Mouse (Mus musculus) liver, embryonic 14.5 days (tissue): ENCODE results near the gene Bmp7. TPM values are rescaled to one million over a fixed set of nuclear protein-coding genes. Genes with fewer than 3 reads are reported as not detected.

Experiments used
- ATAC-seq: fragments of 200-750 bp; cut with Nextera tagmentation; 2 replicates; pipeline ENCODE4 v1.8.0; 2017; ENCODE audit warnings: moderate number of reproducible peaks, mild to moderate bottlenecking, moderate library complexity; ENCODE audit not compliant: insufficient read depth
- DNase-seq, 3 experiments: peaks; one replicate each; pipeline ENCODE4 v3.0.0-alpha.2; 2012 to 2013; ENCODE audit warnings: low read depth in 3 of 3, low spot score in 3 of 3
- H3K27ac ChIP-seq: fragments of 300-500 bp; sonication (generic); 2 replicates; pipeline ENCODE4 v1.5.1; 2014; ENCODE audit warnings: moderate library complexity, mild to moderate bottlenecking, control low read depth, inconsistent platforms
- H3K27me3 ChIP-seq: fragments of 300-500 bp; sonication (generic); 2 replicates; pipeline ENCODE4 v1.6.1; 2014; ENCODE audit warnings: mild to moderate bottlenecking, low read length, moderate library complexity; ENCODE audit not compliant: control insufficient read depth, insufficient read depth
- H3K36me3 ChIP-seq: fragments of 300-500 bp; sonication (generic); replicated peaks from 2 replicates; pipeline ENCODE4 v1.6.1; 2014; ENCODE audit warnings: low read depth; ENCODE audit not compliant: control insufficient read depth, insufficient read depth
- H3K4me1 ChIP-seq, 2 experiments: fragments of 200-500 bp in 1 of 2; fragments of 300-500 bp in 1 of 2; sonication (generic) in 1 of 2; replicated peaks; 2 replicates each; pipeline ENCODE4 v1.6.1; 2012 to 2014; ENCODE audit warnings: antibody characterized with exemption in 1 of 2, inconsistent platforms in 1 of 2, low read length in 1 of 2; ENCODE audit not compliant: control insufficient read depth in 2 of 2, insufficient read depth in 2 of 2
- H3K4me2 ChIP-seq: fragments of 300-500 bp; sonication (generic); 2 replicates; pipeline ENCODE4 v1.6.1; 2014; ENCODE audit warnings: low read depth, mild to moderate bottlenecking, control low read depth, moderate library complexity
- H3K4me3 ChIP-seq, 2 experiments: fragments of 200-500 bp in 1 of 2; fragments of 300-500 bp in 1 of 2; sonication (generic) in 1 of 2; 2 replicates each; pipeline ENCODE4 v1.5.1; 2012 to 2014; ENCODE audit warnings: low read depth in 2 of 2, low read length in 2 of 2, mild to moderate bottlenecking in 2 of 2, control low read depth in 1 of 2, inconsistent platforms in 1 of 2, moderate library complexity in 1 of 2; ENCODE audit not compliant: insufficient read depth in 1 of 2
- H3K9ac ChIP-seq: fragments of 300-500 bp; sonication (generic); replicated peaks from 2 replicates; pipeline ENCODE4 v1.6.1; 2014; ENCODE audit warnings: mild to moderate bottlenecking, control low read depth, moderate library complexity
- H3K9me3 ChIP-seq: fragments of 300-500 bp; sonication (generic); 2 replicates; pipeline ENCODE4 v1.6.1; 2016; ENCODE audit warnings: low read length, mixed read lengths; ENCODE audit not compliant: control insufficient read depth
- CTCF ChIP-seq: IDR thresholded peaks from 2 replicates; pipeline ENCODE4 v1.5.1; 2016; ENCODE audit warnings: antibody characterized with exemption, low read depth, control low read depth
- EP300 ChIP-seq: IDR thresholded peaks from 2 replicates; pipeline ENCODE4 v1.6.1; 2016; ENCODE audit warnings: antibody characterized with exemption, low read depth
- WGBS: fragments of 180-500 bp; shearing (Covaris S2); extraction: QIAGEN DNeasy Blood & Tissue Kit; methylation state at CpG from one replicate; pipeline ENCODE4 v1.1.7; 2014; ENCODE audit not compliant: insufficient replicate concordance; 5-methylcytosine and 5-hydroxymethylcytosine counted together
- polyA plus RNA-seq, 2 experiments: library from polyadenylated mRNA; depleted of rRNA in 1 of 2; stranded (reverse) in 1 of 2; unstranded in 1 of 2; fragments of >200 nt; fragmentation: Nextera tagmentation in 1 of 2; extraction: Ambion mirVana in 1 of 2; gene quantifications; 2 replicates each; pipeline versions ENCODE4 v1.2.1 to v1.2.3; 2012 to 2014

Gene Bmp7
- polyA plus RNA-seq (2012; rRNA removed): 1.7 and 2.0 TPM in 2 replicates
- 1.7 and 1.8 TPM in 2 replicates for polyA plus RNA-seq (2014; fragmentation: Nextera tagmentation; extraction: Ambion mirVana)

GRCm38 (mm10) chr2:172940003-172940798 is at the start of gene Bmp7:
Gene Bmp7, minus strand, starts transcription at chr2:172940321.
- DNase-seq (peak in 1 of 3 experiments; percentile 7), ATAC-seq (peak; percentile 63)
- H3K4me3 ChIP-seq: peak within 1 kb of the TSS; percentile 42 to 44
- WGBS: 2% methylated on average over 72 of the region's 82 CpGs
- no peak within 1 kb of the TSS for H3K9ac ChIP-seq
- H3K27ac ChIP-seq: no peak within 1 kb of the TSS
- no peak for TF ChIP-seq EP300
- no peak for TF ChIP-seq CTCF
- no peaks in the 10 kb centered on the region for H3K9me3 ChIP-seq
- peaks cover 0 to 2% of the 10 kb centered on the region in 2 experiments; a peak in 1 of 4 replicates for H3K4me1 ChIP-seq
- no peaks in the 10 kb centered on the region for H3K36me3 ChIP-seq
- H3K27me3 ChIP-seq: peaks cover 62% of the 10 kb centered on the region
- peak within 1 kb of the TSS; percentile 48 for H3K4me2 ChIP-seq

- no peaks in the 10 kb centered on the region for H3K36me3 ChIP-seq
- no peak overlapping the region for H3K4me2 ChIP-seq
- WGBS: 60% methylated on average over 9 of the region's 9 CpGs
- H3K9ac ChIP-seq: no peak overlapping the region
- no peaks in the 10 kb centered on the region for H3K9me3 ChIP-seq
- DNase-seq (no peak), ATAC-seq (no peak)
- H3K4me1 ChIP-seq: 0 out of 4 replicates have a peak, but pooled peaks cover 0 to 3% of the 10 kb centered on the region in 2 experiments
- H3K4me3 ChIP-seq: no peak overlapping the region
- no peak overlapping the region for H3K27ac ChIP-seq
- TF ChIP-seq EP300: no peak
- no peak for TF ChIP-seq CTCF
- H3K27me3 ChIP-seq: no peaks in the 10 kb centered on the region; the same call in 1 of the 2 replicates
Observed at GRCm38 (mm10) chr2:172982776-172983561, 42.8 kb upstream of the Bmp7 start.

- H3K27me3 ChIP-seq: no peaks in the 10 kb centered on the region
- H3K9ac ChIP-seq: no peak overlapping the region
- no peak for ATAC-seq
- WGBS: 89% methylated on average over 42 of the region's 43 CpGs
- H3K9me3 ChIP-seq: no peaks in the 10 kb centered on the region
- TF ChIP-seq EP300 (no peak), CTCF (no peak; the same call in 1 of the 2 replicates)
- H3K4me2 ChIP-seq: no peak overlapping the region
- 0 out of 4 replicates have a peak, but pooled peaks cover 0 to 5% of the 10 kb centered on the region in 2 experiments for H3K4me1 ChIP-seq
- no peaks in the 10 kb centered on the region for H3K36me3 ChIP-seq
- no peak overlapping the region for H3K27ac ChIP-seq
- no peak for DNase-seq
- H3K4me3 ChIP-seq: no peak overlapping the region
Observed at GRCm38 (mm10) chr2:172979666-172980345, 39.7 kb upstream of the Bmp7 start.

- no peak overlapping the region for H3K4me2 ChIP-seq
- no peaks in the 10 kb centered on the region for H3K9me3 ChIP-seq
- no peak overlapping the region for H3K9ac ChIP-seq
- H3K4me3 ChIP-seq: no peak overlapping the region
- no peaks in the 10 kb centered on the region for H3K36me3 ChIP-seq
- H3K27me3 ChIP-seq: no peaks in the 10 kb centered on the region
- DNase-seq (no peak), ATAC-seq (no peak)
- TF ChIP-seq CTCF (no peak), EP300 (no peak)
- H3K4me1 ChIP-seq: 0 out of 4 replicates have a peak, but pooled peaks cover 0 to 5% of the 10 kb centered on the region in 2 experiments
- 30% methylated on average over 4 of the region's 4 CpGs for WGBS
- no peak overlapping the region for H3K27ac ChIP-seq
Observed at GRCm38 (mm10) chr2:172978131-172978633, 38.1 kb upstream of the Bmp7 start.
